Mouse (Mus musculus) myocyte (in vitro differentiated cells): Measurements from ENCODE around the gene Gm10964. TPM values are rescaled to one million over a fixed set of nuclear protein-coding genes. Genes with fewer than 3 reads are reported as not detected.
A peak's percentile ranks its signal among the peaks of the same experiment; 100 is the strongest.

ENCODE experiments used
- H3K27me3 ChIP-seq: one replicate; pipeline ENCODE4 v1.6.1; 2011; ENCODE audit not compliant: control insufficient read depth, insufficient read depth, insufficient read length
- H3K36me3 ChIP-seq: one replicate; pipeline ENCODE4 v1.6.1; 2011; ENCODE audit not compliant: control insufficient read depth, insufficient read depth
- H3K4me2 ChIP-seq: one replicate; pipeline ENCODE4 v1.6.1; 2011; ENCODE audit warnings: low read depth, control low read depth
- H3K4me3 ChIP-seq: one replicate; pipeline ENCODE4 v1.5.1; 2011; ENCODE audit warnings: mild to moderate bottlenecking, control low read depth, moderate library complexity
- H3K79me2 ChIP-seq: one replicate; pipeline ENCODE4 v1.6.1; 2011; ENCODE audit not compliant: control insufficient read depth, insufficient read depth
- H3ac ChIP-seq: one replicate; pipeline ENCODE4 v1.6.1; 2011; ENCODE audit not compliant: control insufficient read depth, insufficient read length
- CEBPB ChIP-seq: IDR thresholded peaks from 2 replicates; pipeline ENCODE4 v1.6.1; 2011; ENCODE audit warnings: mild to moderate bottlenecking, moderate library complexity; ENCODE audit not compliant: poor library complexity, insufficient read depth, severe bottlenecking
- E2F4 ChIP-seq: IDR thresholded peaks from one replicate; pipeline ENCODE4 v1.6.1; 2011; ENCODE audit warnings: mild to moderate bottlenecking, control low read depth, moderate library complexity; ENCODE audit not compliant: insufficient read depth
- MAX ChIP-seq: IDR thresholded peaks from one replicate; pipeline ENCODE4 v1.6.1; 2011; ENCODE audit warnings: low read depth, mild to moderate bottlenecking, control low read depth
- MYOD1 ChIP-seq, 3 experiments: IDR thresholded peaks; one replicate each; pipeline ENCODE4 v1.6.1; 2011; ENCODE audit warnings: control low read depth in 2 of 3, low read depth in 2 of 3, mild to moderate bottlenecking in 2 of 3, moderate library complexity in 1 of 3; ENCODE audit not compliant: insufficient read length in 2 of 3, control insufficient read depth in 1 of 3
- MYOG ChIP-seq, 3 experiments: IDR thresholded peaks; one replicate each; pipeline ENCODE4 v1.6.1; 2011; ENCODE audit warnings: control low read depth in 2 of 3, low read depth in 2 of 3, mild to moderate bottlenecking in 2 of 3; ENCODE audit not compliant: insufficient read length in 2 of 3, control insufficient read depth in 1 of 3, insufficient read depth in 1 of 3
- POLR2A ChIP-seq: IDR thresholded peaks from one replicate; pipeline ENCODE4 v1.6.1; 2011; ENCODE audit warnings: low read depth, mild to moderate bottlenecking, control low read depth, moderate library complexity; ENCODE audit not compliant: insufficient read length
- POLR2AphosphoS2 ChIP-seq: IDR thresholded peaks from one replicate; pipeline ENCODE4 v1.6.1; 2011; ENCODE audit warnings: low read depth, control low read depth; ENCODE audit not compliant: insufficient read length
- REST ChIP-seq: IDR thresholded peaks from one replicate; pipeline ENCODE4 v1.6.1; 2011; ENCODE audit warnings: mild to moderate bottlenecking, control low read depth, moderate library complexity; ENCODE audit not compliant: insufficient read depth, insufficient read length
- SRF ChIP-seq: IDR thresholded peaks from one replicate; pipeline ENCODE4 v1.6.1; 2011; ENCODE audit warnings: low read depth; ENCODE audit not compliant: control insufficient read depth, insufficient read length
- TCF12 ChIP-seq: IDR thresholded peaks from one replicate; pipeline ENCODE4 v1.6.1; 2011; ENCODE audit warnings: mild to moderate bottlenecking, control low read depth; ENCODE audit not compliant: poor library complexity, insufficient read depth, severe bottlenecking
- TCF3 ChIP-seq: IDR thresholded peaks from one replicate; pipeline ENCODE4 v1.6.1; 2011; ENCODE audit warnings: low read depth, control low read depth; ENCODE audit not compliant: insufficient read length
- USF1 ChIP-seq: IDR thresholded peaks from one replicate; pipeline ENCODE4 v1.6.1; 2011; ENCODE audit warnings: low read depth, mild to moderate bottlenecking, control low read depth, moderate library complexity
- polyA plus RNA-seq: library from polyadenylated mRNA; unstranded; fragments of >200 nt; fragmentation: generic; extraction: Trizol; gene quantifications from one replicate; pipeline ENCODE4 v1.2.1, GENCODE M21; 2012; ENCODE audit warnings: missing spikeins

The Gm10964 gene
- polyA plus RNA-seq, 1 experiment = not detected

DNA sequence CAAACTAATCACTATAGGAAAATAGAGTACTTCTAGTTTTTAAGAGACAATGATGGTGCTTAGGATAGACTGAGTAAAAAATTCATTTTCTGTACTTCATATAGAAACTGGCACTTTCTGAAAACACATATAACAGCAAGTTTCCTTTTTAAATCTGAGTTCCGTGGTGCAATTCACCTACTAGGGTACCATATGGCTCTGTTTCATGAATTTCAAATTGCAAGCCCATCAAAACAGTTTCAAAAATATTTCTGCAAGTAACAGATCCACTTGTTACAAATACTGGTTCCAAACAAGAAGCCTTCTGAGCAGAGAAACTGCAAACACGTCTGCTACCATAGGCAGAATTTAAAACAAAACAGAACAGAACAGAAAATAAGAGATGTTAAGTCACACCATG lies 12.4 kb downstream of the Gm10964 start:
- H3K27me3 ChIP-seq = no peaks in the 10 kb centered on the region
- H3ac ChIP-seq = no peak overlapping the region
- H3K4me2 ChIP-seq = no peak overlapping the region
- peaks cover 59% of the 10 kb centered on the region for H3K36me3 ChIP-seq
- no peak overlapping the region for H3K4me3 ChIP-seq
- no peaks in the 10 kb centered on the region for H3K79me2 ChIP-seq
- TF ChIP-seq E2F4 (no peak), MYOG (IDR thresholded peaks at IDR 0.05; ENCODE audit: control insufficient read depth in 1 of 3, insufficient read depth in 1 of 3, insufficient read length in 2 of 3, low read depth in 2 of 3) (no peak), SRF (no peak), TCF3 (no peak), CEBPB (no peak), POLR2AphosphoS2 (no peak)

DNA sequence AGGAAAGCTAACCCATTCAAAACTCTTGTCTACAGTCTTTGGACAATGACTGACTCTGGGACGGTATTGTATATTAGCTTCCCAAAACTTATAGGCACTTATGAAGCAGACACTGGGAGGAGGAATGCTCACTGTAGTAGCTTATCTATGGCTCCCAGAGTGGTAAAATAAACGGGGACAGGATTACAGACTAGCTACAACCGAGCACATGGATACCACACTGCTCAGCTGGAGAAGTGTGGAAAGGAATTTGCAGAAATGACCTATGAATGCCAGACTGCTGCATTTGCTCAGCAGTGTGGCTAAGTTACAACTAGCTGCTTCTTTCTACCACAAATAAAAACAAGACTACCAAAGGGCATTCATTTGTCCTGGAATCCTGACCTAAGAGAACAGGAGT lies 16.2 kb downstream of the Gm10964 start:
- H3K79me2 ChIP-seq = no peaks in the 10 kb centered on the region
- no peak overlapping the region for H3ac ChIP-seq
- H3K4me3 ChIP-seq = no peak overlapping the region
- TF ChIP-seq MAX (no peak), TCF12 (no peak), POLR2A (no peak), MYOD1 (IDR thresholded peaks at IDR 0.05; ENCODE audit: control insufficient read depth in 1 of 3, insufficient read length in 2 of 3, low read depth in 2 of 3) (no peak), CEBPB (no peak), MYOG (IDR thresholded peaks at IDR 0.05; ENCODE audit: control insufficient read depth in 1 of 3, insufficient read depth in 1 of 3, insufficient read length in 2 of 3, low read depth in 2 of 3) (no peak), REST (no peak), E2F4 (no peak), TCF3 (no peak), USF1 (no peak), SRF (no peak), POLR2AphosphoS2 (no peak)
- no peak overlapping the region for H3K4me2 ChIP-seq
- peaks cover 40% of the 10 kb centered on the region for H3K36me3 ChIP-seq
- H3K27me3 ChIP-seq = no peaks in the 10 kb centered on the region

DNA sequence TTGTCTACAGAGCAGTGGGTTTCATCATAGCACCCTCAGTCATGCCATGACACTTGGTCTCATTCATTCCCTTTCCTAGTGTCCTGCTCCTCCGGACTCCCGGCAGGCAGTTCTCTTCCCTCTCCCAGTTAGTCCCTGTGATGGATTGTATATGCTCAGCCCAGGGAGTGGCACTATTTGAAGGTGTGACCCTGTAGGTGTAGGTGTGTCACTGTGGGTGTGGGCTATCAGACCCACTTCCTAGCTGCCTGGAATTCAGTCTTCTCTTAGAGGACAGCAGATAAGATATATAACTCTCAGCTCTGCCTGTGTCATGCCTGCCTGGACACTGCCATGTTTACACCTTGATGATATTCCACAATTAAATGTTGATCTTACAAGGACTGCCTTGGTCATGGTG lies 17.8 kb downstream of the Gm10964 start:
- H3ac ChIP-seq = no peak overlapping the region
- TF ChIP-seq POLR2AphosphoS2 = no peak
- no peak for TF ChIP-seq POLR2A
- TF ChIP-seq USF1 = no peak
- no peak for TF ChIP-seq TCF3
- TF ChIP-seq MYOD1 (IDR thresholded peaks at IDR 0.05; ENCODE audit: control insufficient read depth in 1 of 3, insufficient read length in 2 of 3, low read depth in 2 of 3) = no peak
- TF ChIP-seq CEBPB = no peak
- TF ChIP-seq E2F4 = no peak
- no peak for TF ChIP-seq MYOG (IDR thresholded peaks at IDR 0.05; ENCODE audit: control insufficient read depth in 1 of 3, insufficient read depth in 1 of 3, insufficient read length in 2 of 3, low read depth in 2 of 3)
- no peak for TF ChIP-seq REST

DNA sequence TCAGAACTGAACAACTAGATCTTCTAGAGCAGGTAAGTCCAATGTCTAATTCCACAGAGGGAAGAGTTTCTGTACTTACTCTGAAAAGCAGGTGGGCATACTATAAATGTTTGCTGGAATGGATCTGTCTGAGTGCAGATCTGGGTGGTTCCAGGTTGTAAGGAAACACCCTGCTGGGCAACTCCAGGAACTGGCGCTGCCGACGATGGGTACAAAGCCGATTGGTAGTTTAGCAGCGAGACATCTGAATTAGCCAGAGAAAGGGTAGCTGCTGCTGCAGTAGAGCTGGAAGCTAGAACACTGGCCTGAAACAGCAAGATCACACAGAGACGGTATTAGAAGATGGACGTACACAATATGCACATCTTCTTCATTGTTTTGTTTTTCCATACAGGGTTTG lies 19.3 kb downstream of the Gm10964 start:
- H3K4me3 ChIP-seq = no peak overlapping the region
- no peaks in the 10 kb centered on the region for H3K79me2 ChIP-seq
- H3K4me2 ChIP-seq = no peak overlapping the region
- no peak for TF ChIP-seq MAX
- TF ChIP-seq MYOD1 (IDR thresholded peaks at IDR 0.05; ENCODE audit: control insufficient read depth in 1 of 3, insufficient read length in 2 of 3, low read depth in 2 of 3) = no peak
- TF ChIP-seq TCF12 = no peak
- TF ChIP-seq E2F4 = no peak
- TF ChIP-seq CEBPB = no peak
- no peak for TF ChIP-seq POLR2A
- TF ChIP-seq TCF3 = no peak
- TF ChIP-seq REST = no peak
- no peak for TF ChIP-seq USF1
- no peak for TF ChIP-seq MYOG (IDR thresholded peaks at IDR 0.05; ENCODE audit: control insufficient read depth in 1 of 3, insufficient read depth in 1 of 3, insufficient read length in 2 of 3, low read depth in 2 of 3)
- TF ChIP-seq SRF = no peak
- H3K27me3 ChIP-seq = no peaks in the 10 kb centered on the region
- H3K36me3 ChIP-seq = peaks cover 39% of the 10 kb centered on the region
- H3ac ChIP-seq = no peak overlapping the region

More for the DNA sequence above, 17.8 kb downstream of the Gm10964 start:
- Histone ChIP-seq H3K27me3 (no peaks in the 10 kb centered on the region), H3K4me3 (no peak overlapping the region), H3K36me3 (peaks cover 44% of the 10 kb centered on the region), H3K79me2 (no peaks in the 10 kb centered on the region), H3K4me2 (no peak overlapping the region)

DNA sequence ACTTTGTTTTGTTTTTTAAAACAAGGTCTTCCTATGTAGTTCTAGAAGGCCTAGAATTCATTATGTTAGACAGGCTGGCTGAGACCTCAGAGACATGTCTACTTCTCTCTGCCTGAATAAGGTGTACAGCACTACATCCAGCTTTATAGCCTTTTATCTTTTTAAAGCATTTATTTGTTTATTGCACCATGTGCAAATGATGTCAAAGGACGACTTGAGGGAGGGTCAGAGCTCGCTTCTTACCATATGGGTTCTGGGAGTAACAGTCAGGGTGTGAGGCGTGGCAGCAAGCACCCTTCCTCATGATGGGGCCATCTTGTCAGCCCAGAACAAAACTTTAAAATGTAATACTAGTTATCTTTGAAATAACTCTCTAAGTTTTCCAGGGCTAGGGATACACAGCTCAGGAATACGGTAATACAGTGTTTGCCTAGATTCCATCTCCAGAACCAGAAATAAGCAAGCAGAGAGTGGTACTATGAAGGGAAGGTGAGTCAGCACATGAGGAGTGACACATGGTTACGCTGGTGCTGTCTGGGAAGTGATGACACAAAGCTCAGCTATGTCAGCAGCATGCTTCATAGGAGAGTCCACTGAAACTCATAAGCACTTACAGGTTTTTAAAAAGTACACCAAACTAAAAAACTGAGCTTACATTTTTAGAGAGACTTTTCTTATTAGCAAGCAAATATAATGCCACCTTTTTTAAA lies 20.2 kb downstream of the Gm10964 start:
- H3K4me3 ChIP-seq = no peak overlapping the region
- peaks cover 41% of the 10 kb centered on the region for H3K36me3 ChIP-seq
- H3K79me2 ChIP-seq = no peaks in the 10 kb centered on the region
- TF ChIP-seq MYOG (IDR thresholded peaks at IDR 0.05; ENCODE audit: control insufficient read depth in 1 of 3, insufficient read depth in 1 of 3, insufficient read length in 2 of 3, low read depth in 2 of 3) (no peak), SRF (no peak), POLR2A (no peak), TCF3 (no peak), MYOD1 (IDR thresholded peaks at IDR 0.05; ENCODE audit: control insufficient read depth in 1 of 3, insufficient read length in 2 of 3, low read depth in 2 of 3) (peak in 1 of 3 experiments; percentile 29), TCF12 (no peak), USF1 (peak; percentile 6), REST (no peak), MAX (peak; percentile 58), E2F4 (no peak), POLR2AphosphoS2 (no peak), CEBPB (peak; percentile 41; the same call in 1 of the 2 replicates)
- no peak overlapping the region for H3ac ChIP-seq
- peak overlapping the region; percentile 24 for H3K4me2 ChIP-seq
- H3K27me3 ChIP-seq = no peaks in the 10 kb centered on the region
